Mouse (Mus musculus): ENCODE measurements around the gene Nkain1.

DNA sequence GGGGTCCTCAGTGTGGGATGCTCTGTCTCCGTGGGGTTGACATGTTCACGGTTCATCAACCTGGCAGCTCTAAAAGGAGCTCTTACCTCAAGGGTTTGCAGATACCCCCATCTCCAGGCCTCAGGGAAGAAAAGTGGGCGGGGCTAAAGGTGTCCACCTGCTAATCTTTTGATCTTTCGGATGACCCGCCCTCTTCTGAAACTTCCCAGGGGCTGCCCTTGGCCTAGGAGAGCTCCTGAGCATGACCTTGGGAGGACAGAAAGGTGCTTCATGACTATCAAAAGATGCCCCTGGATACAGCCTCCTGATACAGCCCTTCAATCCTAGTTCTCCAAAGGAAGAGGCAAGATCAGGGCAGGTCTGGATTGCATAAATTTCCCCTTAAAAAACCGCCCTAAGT, 3.1 kb upstream of the Nkain1 start:
- no peak for TF ChIP-seq POLR2A (IDR thresholded peaks at IDR 0.05; ENCODE audit: borderline replicate concordance, low read depth, low read length)
- no peak for TF ChIP-seq CTCF (IDR thresholded peaks at IDR 0.05; ENCODE audit: low read depth, low read length)

Data from bone marrow macrophage, adult 2 months (primary cell).